Mouse (Mus musculus): ENCODE data around the gene Armc9. TPM values are rescaled to one million over a fixed set of nuclear protein-coding genes. Genes with fewer than 3 reads are reported as not detected.

Armc9 gene
- polyA plus RNA-seq, 1 experiment from 2014 or later = 30.2 TPM

- 17% methylated on average over 15 of the region's 15 CpGs for WGBS
- Histone ChIP-seq H3K27me3 (no peaks in the 10 kb centered on the region), H3K4me1 (peaks cover 11% of the 10 kb centered on the region), H3K27ac (no peak overlapping the region), H3K9me3 (replicated peaks) (no peaks in the 10 kb centered on the region), H3K9ac (no peak overlapping the region), H3K4me2 (no peak overlapping the region), H3K36me3 (ENCODE audit: poor library complexity, severe bottlenecking) (no peaks in the 10 kb centered on the region), H3K4me3 (no peak overlapping the region)
- ATAC-seq = no peak
Measured at GRCm38 (mm10) chr1:86310536-86311310, 156.1 kb downstream of the Armc9 start.

GRCm38 (mm10) chr1:86311467-86312005, 157.0 kb downstream of the Armc9 start:
- H3K36me3 ChIP-seq (ENCODE audit: poor library complexity, severe bottlenecking) = no peaks in the 10 kb centered on the region
- no peaks in the 10 kb centered on the region for H3K9me3 ChIP-seq (replicated peaks)
- H3K27me3 ChIP-seq = no peaks in the 10 kb centered on the region
- WGBS = 29% methylated on average over 10 of the region's 10 CpGs
- H3K27ac ChIP-seq = no peak overlapping the region
- no peak overlapping the region for H3K9ac ChIP-seq
- no peak for ATAC-seq
- no peak overlapping the region for H3K4me3 ChIP-seq
- H3K4me2 ChIP-seq = no peak overlapping the region
- H3K4me1 ChIP-seq = peaks cover 11% of the 10 kb centered on the region

GRCm38 (mm10) chr1:86312269-86312668, 157.7 kb downstream of the Armc9 start:
- Histone ChIP-seq H3K27ac (no peak overlapping the region), H3K27me3 (no peaks in the 10 kb centered on the region), H3K4me2 (no peak overlapping the region), H3K4me1 (peaks cover 11% of the 10 kb centered on the region), H3K4me3 (no peak overlapping the region), H3K36me3 (ENCODE audit: poor library complexity, severe bottlenecking) (no peaks in the 10 kb centered on the region), H3K9ac (no peak overlapping the region), H3K9me3 (replicated peaks) (no peaks in the 10 kb centered on the region)
- 75% methylated on average over 3 of the region's 3 CpGs for WGBS
- no peak for ATAC-seq

GRCm38 (mm10) chr1:86313096-86313771, 158.7 kb downstream of the Armc9 start:
- H3K27ac ChIP-seq = no peak overlapping the region
- H3K4me1 ChIP-seq = peaks cover 11% of the 10 kb centered on the region
- H3K9ac ChIP-seq = no peak overlapping the region
- 49% methylated on average over 16 of the region's 16 CpGs for WGBS
- peak overlapping the region; percentile 21; the same call in 1 of the 2 replicates for H3K4me2 ChIP-seq
- no peak overlapping the region for H3K4me3 ChIP-seq
- no peak for ATAC-seq
- no peaks in the 10 kb centered on the region for H3K9me3 ChIP-seq (replicated peaks)
- no peaks in the 10 kb centered on the region for H3K36me3 ChIP-seq (ENCODE audit: poor library complexity, severe bottlenecking)
- H3K27me3 ChIP-seq = no peaks in the 10 kb centered on the region

- Histone ChIP-seq H3K27me3 (no peaks in the 10 kb centered on the region), H3K4me2 (peak overlapping the region; percentile 21; the same call in 1 of the 2 replicates), H3K4me3 (no peak overlapping the region), H3K27ac (no peak overlapping the region), H3K9ac (no peak overlapping the region), H3K4me1 (peaks cover 11% of the 10 kb centered on the region), H3K36me3 (ENCODE audit: poor library complexity, severe bottlenecking) (no peaks in the 10 kb centered on the region), H3K9me3 (replicated peaks) (no peaks in the 10 kb centered on the region)
- no peak for ATAC-seq
- WGBS = 22% methylated on average over 15 of the region's 15 CpGs
Measured at GRCm38 (mm10) chr1:86313772-86314125, 159.2 kb downstream of the Armc9 start.

GRCm38 (mm10) chr1:86320822-86321413, 166.3 kb downstream of the Armc9 start:
- Histone ChIP-seq H3K27me3 (no peaks in the 10 kb centered on the region), H3K4me2 (no peak overlapping the region), H3K36me3 (ENCODE audit: poor library complexity, severe bottlenecking) (no peaks in the 10 kb centered on the region), H3K4me3 (no peak overlapping the region), H3K9ac (no peak overlapping the region), H3K4me1 (no peaks in the 10 kb centered on the region), H3K9me3 (replicated peaks) (no peaks in the 10 kb centered on the region), H3K27ac (no peak overlapping the region)
- no peak for ATAC-seq
- WGBS = 85% methylated on average over 7 of the region's 8 CpGs

Other genes with a start within 250 kb of the Armc9 start
- gene 4933407L21Rik, start 226.3 kb upstream of the Armc9 start, polyA plus RNA-seq (2015; fragmentation: Nextera tagmentation; extraction: Ambion mirVana) = 3.7 and 5.2 TPM in 2 replicates
- gene Gpr55, start 193.8 kb upstream of the Armc9 start, polyA plus RNA-seq (2015; fragmentation: Nextera tagmentation; extraction: Ambion mirVana) = 0.08 TPM in 1 of 2 replicates, not detected in the other
- 0.19 TPM in 1 of 2 replicates, not detected in the other for gene Spata3, start 138.0 kb upstream of the Armc9 start, polyA plus RNA-seq (2015; fragmentation: Nextera tagmentation; extraction: Ambion mirVana)
- 4.1 and 4.8 TPM in 2 replicates for gene 2810459M11Rik, start 108.9 kb upstream of the Armc9 start, polyA plus RNA-seq (2015; fragmentation: Nextera tagmentation; extraction: Ambion mirVana)
- gene Psmd1, start 90.4 kb upstream of the Armc9 start, polyA plus RNA-seq (2015; fragmentation: Nextera tagmentation; extraction: Ambion mirVana) = 182 and 199 TPM in 2 replicates
- 0.09 and 0.33 TPM in 2 replicates for gene Htr2b, start 42.8 kb upstream of the Armc9 start, polyA plus RNA-seq (2015; fragmentation: Nextera tagmentation; extraction: Ambion mirVana)
- 0.79 TPM in 1 of 2 replicates, not detected in the other for gene Gm21972, start 21.1 kb upstream of the Armc9 start, polyA plus RNA-seq (2015; fragmentation: Nextera tagmentation; extraction: Ambion mirVana)
- 1.5 and 2.1 TPM in 2 replicates for gene B3gnt7, start 148.1 kb downstream of the Armc9 start, polyA plus RNA-seq (2015; fragmentation: Nextera tagmentation; extraction: Ambion mirVana)
- 285 and 294 TPM in 2 replicates for gene Ncl, start 204.6 kb downstream of the Armc9 start, polyA plus RNA-seq (2015; fragmentation: Nextera tagmentation; extraction: Ambion mirVana)